Mouse (Mus musculus): Measurements from ENCODE around the gene Serpina5.

DNA sequence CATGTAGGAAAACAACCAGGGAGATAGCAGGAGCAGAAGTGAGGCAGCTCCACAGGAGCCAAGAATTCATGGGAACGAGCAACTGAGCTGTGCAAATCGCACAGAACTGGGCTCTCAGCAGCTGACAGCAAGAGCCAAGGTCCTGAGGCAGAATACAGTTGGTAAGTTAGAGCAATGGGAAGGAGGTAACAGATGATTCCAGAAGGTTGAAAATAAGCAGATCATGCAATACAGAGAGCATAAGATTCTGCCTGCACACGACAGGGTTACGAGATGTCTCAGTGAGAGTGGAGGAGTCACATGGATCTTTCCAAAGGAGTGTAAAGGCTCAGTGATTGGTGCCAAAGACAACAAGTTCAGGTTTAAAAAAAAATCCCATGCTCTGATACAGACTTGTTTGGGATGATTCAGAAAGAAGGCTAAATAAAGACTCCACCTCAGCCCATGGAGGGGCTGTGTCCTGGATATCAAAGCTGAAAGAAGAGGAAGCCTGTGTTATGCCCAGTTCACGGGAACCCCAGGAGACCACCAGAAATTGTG, 24.2 kb downstream of the Serpina5 start:
- no peak for TF ChIP-seq CTCF (conservative IDR thresholded peaks at IDR 0.05; ENCODE audit: insufficient read depth, insufficient read length, low read depth, low read length)
- no peak for TF ChIP-seq POLR2A (IDR thresholded peaks at IDR 0.05; ENCODE audit: low read depth, low read length)

Data from kidney, adult 2 months (tissue).